Mouse (Mus musculus): ENCODE measurements around the gene Arhgap35. TPM values are rescaled to one million over a fixed set of nuclear protein-coding genes. Genes with fewer than 3 reads are reported as not detected.
"Not testable (repeated sequence)": the region's sequence is repeated elsewhere in the genome, so short reads cannot be mapped to it uniquely, and the experiment has no call there.

The Arhgap35 gene
- 100 to 1,000 TPM; 140 TPM for total RNA-seq (2021)
- long read RNA-seq, partial matches to known transcripts: 3 of 48 reads
- long read RNA-seq, other reads (novel, unspliced or antisense): 45 of 48 reads

GRCm38 (mm10) chr7:16614888-16615715 is at the start of gene Arhgap35:
Gene Arhgap35, minus strand, starts transcription at chr7:16614993.
- DNase-seq (ENCODE audit: low spot score in 2 of 2): peak; percentile 99 to 100

DNA sequence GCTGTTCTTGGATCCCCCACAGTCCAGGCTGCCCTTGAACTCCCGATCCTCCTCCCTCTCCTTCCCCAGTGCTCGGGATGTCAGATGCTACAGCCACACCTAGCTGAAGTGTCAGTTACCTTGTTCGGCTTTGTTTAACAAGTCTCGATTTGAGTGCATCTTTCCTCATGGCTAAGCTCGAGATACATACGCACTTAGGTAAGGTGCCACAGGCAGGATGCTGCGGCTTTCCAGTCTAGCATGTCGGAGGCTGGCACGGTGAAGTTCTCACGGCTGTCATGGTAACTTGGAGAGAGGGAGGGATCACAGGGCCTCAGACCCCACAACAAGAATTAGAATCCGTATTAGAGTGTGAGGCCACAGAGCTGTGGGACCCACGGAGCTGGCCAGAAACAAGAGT is 29.5 kb upstream of the Arhgap35 start:
- no peak for DNase-seq (ENCODE audit: low spot score in 2 of 2)

- not testable (repeated sequence) for DNase-seq (ENCODE audit: low spot score in 2 of 2)
Observed at GRCm38 (mm10) chr7:16643106-16643505, 28.3 kb upstream of the Arhgap35 start.

- DNase-seq (ENCODE audit: low spot score in 2 of 2): peak; percentile 48 to 61
Observed at GRCm38 (mm10) chr7:16639028-16639427, 24.2 kb upstream of the Arhgap35 start.

DNA sequence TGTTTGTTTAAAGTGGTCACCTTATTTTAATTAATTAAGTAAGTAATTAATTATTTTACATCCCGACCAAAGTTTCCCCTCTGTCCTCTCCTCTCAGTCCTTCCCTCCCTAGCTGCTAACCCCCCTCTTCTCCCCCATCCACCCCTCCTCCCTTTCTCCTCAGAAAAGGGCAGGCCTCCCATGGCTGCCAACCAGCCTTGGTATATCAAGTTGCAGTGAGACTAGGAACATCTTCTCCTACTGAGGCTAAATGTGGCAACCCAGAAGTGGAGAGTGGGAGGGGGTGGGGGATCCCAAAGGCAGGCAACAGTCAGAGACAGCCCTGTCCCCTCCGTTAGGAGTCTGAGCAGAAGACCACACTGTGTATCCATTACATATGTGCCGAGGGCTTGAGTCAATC is 20.3 kb upstream of the Arhgap35 start:
- no peak for DNase-seq (ENCODE audit: low spot score in 2 of 2)

GRCm38 (mm10) chr7:16633913-16634312 is 19.1 kb upstream of the Arhgap35 start:
- not testable (repeated sequence) for DNase-seq (ENCODE audit: low spot score in 2 of 2)

DNA sequence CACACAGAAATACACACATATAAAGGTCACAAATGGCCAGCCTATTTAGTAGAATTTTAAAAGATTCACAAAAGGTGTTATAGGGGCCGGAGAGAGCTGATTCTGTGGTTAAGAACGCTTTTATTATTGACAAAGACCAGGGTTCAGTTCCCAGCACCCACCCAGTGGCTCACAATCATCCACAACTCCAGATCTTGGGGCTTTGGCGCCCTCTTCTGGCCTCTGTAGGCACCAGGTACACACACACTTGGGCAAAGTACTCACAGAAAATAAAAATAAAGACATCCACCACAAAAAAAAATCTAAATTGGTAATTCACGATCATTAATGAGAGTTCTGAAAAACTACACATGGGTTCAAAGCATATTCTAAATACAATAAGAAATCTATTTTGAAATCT is 17.1 kb upstream of the Arhgap35 start:
- no peak for DNase-seq (ENCODE audit: low spot score in 2 of 2)

DNA sequence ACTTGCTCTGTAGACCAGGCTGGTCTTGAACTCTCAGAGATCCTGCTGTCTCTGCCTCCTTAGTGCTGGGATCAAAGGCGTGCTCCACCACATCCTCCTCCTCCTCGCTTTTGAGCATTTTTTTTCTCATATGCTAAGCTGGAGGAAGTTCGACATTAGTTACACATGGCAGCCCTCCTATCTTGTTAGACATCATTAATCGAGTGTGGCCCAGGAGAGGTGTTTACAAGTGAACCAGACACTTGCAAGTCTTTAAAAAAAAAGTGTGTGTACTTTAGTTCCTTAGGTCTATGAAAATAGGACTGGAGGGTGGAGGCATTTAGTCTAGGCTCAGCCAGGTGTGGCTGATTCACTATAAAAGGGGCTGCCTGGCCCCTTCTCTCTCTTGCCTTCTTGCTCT is 16.2 kb upstream of the Arhgap35 start:
- no peak for DNase-seq (ENCODE audit: low spot score in 2 of 2)

GRCm38 (mm10) chr7:16629598-16630296 is 15.0 kb upstream of the Arhgap35 start:
- DNase-seq (ENCODE audit: low spot score in 2 of 2): peak; percentile 61 to 75

- DNase-seq (ENCODE audit: low spot score in 2 of 2): peak; percentile 74 to 81
Observed at GRCm38 (mm10) chr7:16628096-16628771, 13.4 kb upstream of the Arhgap35 start.

- DNase-seq (ENCODE audit: low spot score in 2 of 2): no peak
Observed at GRCm38 (mm10) chr7:16623687-16624086, 8.9 kb upstream of the Arhgap35 start.

DNA sequence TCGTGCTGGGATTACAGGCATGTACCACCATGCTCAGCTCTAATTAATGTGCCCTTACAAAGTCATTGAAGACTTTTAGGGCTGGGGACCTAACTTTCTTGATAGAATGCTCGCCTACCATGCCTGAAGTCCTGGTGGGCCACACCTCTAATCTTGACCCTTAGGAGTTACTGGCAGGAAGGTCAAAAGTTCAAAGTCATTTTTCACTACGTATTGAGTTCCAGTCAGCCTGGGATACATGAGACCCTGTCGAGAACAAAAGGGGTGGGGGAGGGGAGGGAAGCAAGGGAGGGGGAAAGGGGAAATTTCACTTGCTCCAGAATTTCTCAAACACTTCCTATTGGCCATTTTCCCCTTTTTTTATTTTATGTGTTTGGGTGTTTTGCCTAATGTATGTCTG is 8.3 kb upstream of the Arhgap35 start:
- DNase-seq (ENCODE audit: low spot score in 2 of 2): no peak

GRCm38 (mm10) chr7:16621066-16621622 is 6.4 kb upstream of the Arhgap35 start:
- DNase-seq (ENCODE audit: low spot score in 2 of 2): no peak

GRCm38 (mm10) chr7:16618661-16619211 is 3.9 kb upstream of the Arhgap35 start:
- peak; percentile 60 to 76 for DNase-seq (ENCODE audit: low spot score in 2 of 2)

DNA sequence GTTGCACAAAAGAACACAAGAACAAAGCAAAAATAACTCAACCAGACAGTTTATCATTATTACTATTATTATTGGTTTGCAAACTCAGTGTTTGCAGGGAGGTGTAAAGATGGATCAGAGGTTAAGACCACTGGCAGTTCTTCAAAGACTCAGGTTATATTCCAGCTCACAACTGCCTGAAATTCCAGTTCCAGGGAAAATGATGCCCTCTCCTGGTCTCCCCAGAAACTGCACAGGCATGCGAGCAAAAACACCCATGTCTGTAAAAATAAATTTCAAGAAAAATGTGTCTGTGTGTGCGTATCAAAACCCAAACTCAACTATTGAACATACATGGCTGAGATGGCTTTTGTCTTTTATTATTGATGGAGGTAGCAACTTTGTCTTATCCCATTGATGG is 2.3 kb upstream of the Arhgap35 start:
- DNase-seq (ENCODE audit: low spot score in 2 of 2): peak; percentile 68 to 80

DNA sequence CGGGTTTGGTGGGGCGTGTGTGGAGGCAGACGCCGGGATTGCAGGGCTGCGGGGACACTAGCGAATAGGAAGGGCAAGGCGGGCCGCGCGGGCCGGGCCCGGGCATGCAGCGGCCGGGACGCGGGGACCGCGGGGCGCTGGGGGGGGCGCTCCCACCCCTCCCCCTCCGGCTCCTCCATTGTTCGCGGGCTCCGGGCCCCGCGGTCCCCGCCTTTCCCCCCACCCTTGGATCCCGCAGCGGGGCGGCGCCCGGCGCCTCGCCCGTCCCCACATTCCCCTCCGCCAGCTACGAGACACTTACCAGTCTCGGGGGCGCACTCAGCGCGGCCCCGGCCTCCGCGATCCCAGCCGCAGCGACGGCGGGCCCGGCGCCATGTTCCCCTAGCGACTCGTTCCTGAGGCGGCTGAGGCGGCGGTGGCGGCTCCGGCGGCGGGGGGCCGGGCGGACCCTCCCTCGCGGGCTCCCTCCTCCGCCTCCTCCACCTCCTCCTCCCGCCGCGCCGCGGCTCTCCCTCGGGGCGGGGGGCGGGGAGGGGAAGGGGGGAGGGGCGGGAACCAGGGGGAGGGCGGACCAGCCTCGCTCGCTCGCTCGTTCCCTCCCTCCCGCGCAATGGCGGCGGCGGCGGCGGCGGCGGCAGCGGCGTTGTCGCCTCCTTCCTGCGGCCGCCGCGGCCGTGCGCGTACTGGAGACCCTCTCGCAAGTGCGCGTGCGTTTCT is 464 bp downstream of the Arhgap35 start:
- DNase-seq (ENCODE audit: low spot score in 2 of 2): peak; percentile 73 to 84

GRCm38 (mm10) chr7:16613461-16614170 is 1.2 kb downstream of the Arhgap35 start:
- DNase-seq (ENCODE audit: low spot score in 2 of 2): peak; percentile 31 to 50

DNA sequence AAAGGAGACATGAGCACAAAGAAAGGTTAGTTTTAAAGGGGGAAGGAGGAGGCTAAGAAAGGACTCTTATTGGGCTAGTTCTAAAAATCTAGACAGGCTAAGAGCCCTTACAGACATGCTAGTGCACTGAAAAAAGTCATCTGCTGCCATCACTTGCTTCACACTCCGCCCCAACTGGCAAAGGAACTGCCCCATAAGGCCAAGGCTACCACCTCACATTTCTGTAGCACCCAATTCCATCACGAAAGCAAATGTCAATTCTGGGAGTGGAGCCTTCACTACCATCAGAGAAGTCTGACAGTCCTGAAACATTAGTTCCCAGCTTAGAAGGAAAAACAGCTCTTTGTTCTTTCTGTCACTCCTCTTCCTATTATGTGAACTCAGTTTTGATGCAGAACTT is 4.4 kb downstream of the Arhgap35 start:
- DNase-seq (ENCODE audit: low spot score in 2 of 2): no peak

DNA sequence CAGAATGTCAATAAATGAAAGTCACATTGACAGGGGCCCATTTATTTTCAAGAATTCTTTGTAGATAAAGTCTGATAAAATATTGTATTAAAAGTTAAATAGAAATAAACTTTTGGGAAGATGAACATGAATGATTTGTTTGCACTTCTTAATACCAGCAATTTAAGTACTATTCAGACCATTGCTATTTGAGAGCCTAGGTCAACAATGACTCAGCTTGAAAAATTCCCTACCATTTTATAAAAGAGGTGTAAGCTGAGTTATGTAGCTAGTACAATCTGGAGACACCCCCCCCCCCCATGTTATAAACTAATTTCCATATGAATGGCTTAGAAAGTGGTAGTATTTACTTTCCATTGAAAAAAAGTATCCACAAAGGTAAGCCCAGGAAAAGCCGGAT is 5.8 kb downstream of the Arhgap35 start:
- no peak for DNase-seq (ENCODE audit: low spot score in 2 of 2)

- no peak for DNase-seq (ENCODE audit: low spot score in 2 of 2)
Observed at GRCm38 (mm10) chr7:16608046-16608445, 6.7 kb downstream of the Arhgap35 start.
